ENCODE assay signal across 19 mouse cellular contexts in genomic region chr2:151948311-151948710, GRCm38 (mm10). TPM values are rescaled to one million over a fixed set of nuclear protein-coding genes. Genes with fewer than 3 reads are reported as not detected.
"Had no signal": no experiment of that assay in that cellular context is flagged by ENCODE, and none has a peak within 500 bp of the region (broad histone marks: within the 10 kb centered on the region; RNA-seq: fewer than 3 reads in every experiment).

No protein-coding gene starts in this region.

- H3K9ac ChIP-seq: limb, embryonic 12.5 days; liver, embryonic 13.5 days; liver, postnatal 0 days; lung, embryonic 15.5 days; midbrain, embryonic 13.5 days; neural tube, embryonic 12.5 days had no signal

- H3K27me3 ChIP-seq: liver, embryonic 13.5 days; lung, embryonic 15.5 days; midbrain, embryonic 13.5 days; neural tube, embryonic 12.5 days had no signal

- H3K36me3 ChIP-seq: limb, embryonic 12.5 days; liver, embryonic 13.5 days; lung, embryonic 15.5 days; midbrain, embryonic 13.5 days; neural tube, embryonic 12.5 days had no signal

- ATAC-seq: liver, postnatal 0 days had no signal

- H3K4me2 ChIP-seq: limb, embryonic 12.5 days; liver, embryonic 13.5 days; lung, embryonic 15.5 days; midbrain, embryonic 13.5 days; neural tube, embryonic 12.5 days had no signal

- H3K27ac ChIP-seq: kidney, postnatal 0 days; limb, embryonic 12.5 days; liver, embryonic 13.5 days; lung, embryonic 15.5 days; macrophage; neural tube, embryonic 12.5 days had no signal

- H3K4me3 ChIP-seq: layer of hippocampus, adult 2 months; limb, embryonic 12.5 days; liver, embryonic 13.5 days; lung, embryonic 15.5 days; midbrain, embryonic 13.5 days; neural tube, embryonic 12.5 days had no signal

- H3K4me1 ChIP-seq: limb, embryonic 12.5 days; liver, embryonic 13.5 days; lung, embryonic 15.5 days; midbrain, embryonic 13.5 days; neural tube, embryonic 12.5 days had no signal

- H3K9me3 ChIP-seq: limb, embryonic 12.5 days; liver, embryonic 13.5 days; lung, embryonic 15.5 days; megakaryocyte, embryonic 14.5 days; midbrain, embryonic 13.5 days; neural tube, embryonic 12.5 days had no signal

- DNase-seq: kidney, postnatal 4 days; liver; liver, embryonic 13.5 days; liver, postnatal 0 days; lung, postnatal 14 days; spleen, adult 18-20 months; thymus, adult 18-20 months; thymus, postnatal 14 days had no signal

RNA-seq across cellular contexts. Expression of gene Angpt4, which starts 37.3 kb away (rescaled TPM):
- total RNA-seq: layer of hippocampus, postnatal 10 days; monocyte, adult 5-6 weeks; neutrophil, adult 5-6 weeks had no signal
- polyA plus RNA-seq: liver, embryonic 13.5 days; macrophage had no signal

RNA-seq across cellular contexts. Expression of gene Slc52a3, which starts 48.0 kb away (rescaled TPM):
- polyA plus RNA-seq: macrophage had no signal
